Mouse (Mus musculus) T-helper 1 cell (primary cell): ENCODE results near the gene Padi3.

Source experiments
- in situ Hi-C: fragments of 300-600 bp; cut with MboI, MseI; formaldehyde crosslinking; loops from one replicate; pipeline ENCODE4 v1.15.1; 2025; ENCODE audit warnings: high pct_unique_total_duplicates

The Padi3 gene

DNA sequence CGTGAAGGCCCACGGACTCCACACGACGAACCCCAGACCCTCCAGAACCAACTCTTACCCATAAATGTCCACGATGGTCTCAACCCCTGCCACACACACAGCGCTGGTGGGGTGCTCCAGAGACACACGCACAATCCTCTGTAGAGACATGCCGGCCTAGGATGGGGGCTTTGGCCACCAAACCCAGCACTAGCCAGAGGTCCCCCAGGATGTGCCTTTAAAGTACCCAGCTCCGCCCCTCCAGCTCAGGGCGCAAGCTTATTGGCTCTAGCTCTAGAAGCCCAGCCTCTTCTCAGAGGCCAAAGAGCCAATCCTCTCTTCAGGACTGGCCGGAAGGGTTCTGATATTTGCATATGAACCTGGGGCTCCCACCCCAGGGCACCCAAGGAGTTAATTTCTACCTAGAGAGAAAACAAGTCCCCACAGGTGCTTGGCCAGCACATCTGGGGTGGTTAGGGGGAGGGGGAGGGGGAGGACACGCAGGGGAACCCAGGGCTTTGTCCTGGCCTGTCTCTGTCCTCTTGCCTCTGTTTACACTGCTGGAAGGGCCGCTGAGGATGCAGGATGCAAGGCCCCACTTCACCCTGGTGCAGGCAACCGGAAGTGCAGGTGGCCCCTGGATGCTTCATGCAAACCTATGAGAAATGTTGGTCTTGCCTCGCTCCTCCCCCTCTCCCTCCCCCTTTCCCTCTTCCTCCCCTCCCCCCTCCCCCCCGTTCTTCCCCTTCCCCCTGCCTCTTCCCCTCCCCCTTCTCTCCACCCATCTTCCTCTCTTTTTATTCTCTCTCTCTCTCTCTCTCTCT is at the start of gene Padi3:
Gene Padi3 (minus strand): TSS at position 191 of the 803 bp plus-strand sequence.
- in situ Hi-C loops: no loop called here

GRCm38 (mm10) chr4:140859291-140859690 is 48.8 kb upstream of the Padi3 start:
- in situ Hi-C loops: no loop called here

GRCm38 (mm10) chr4:140857813-140858212 is 47.4 kb upstream of the Padi3 start:
- in situ Hi-C loops: no loop called here

GRCm38 (mm10) chr4:140857041-140857440 is 46.6 kb upstream of the Padi3 start:
- in situ Hi-C loops: no loop called here

GRCm38 (mm10) chr4:140855151-140855550 is 44.7 kb upstream of the Padi3 start:
- in situ Hi-C loops: no loop called here

DNA sequence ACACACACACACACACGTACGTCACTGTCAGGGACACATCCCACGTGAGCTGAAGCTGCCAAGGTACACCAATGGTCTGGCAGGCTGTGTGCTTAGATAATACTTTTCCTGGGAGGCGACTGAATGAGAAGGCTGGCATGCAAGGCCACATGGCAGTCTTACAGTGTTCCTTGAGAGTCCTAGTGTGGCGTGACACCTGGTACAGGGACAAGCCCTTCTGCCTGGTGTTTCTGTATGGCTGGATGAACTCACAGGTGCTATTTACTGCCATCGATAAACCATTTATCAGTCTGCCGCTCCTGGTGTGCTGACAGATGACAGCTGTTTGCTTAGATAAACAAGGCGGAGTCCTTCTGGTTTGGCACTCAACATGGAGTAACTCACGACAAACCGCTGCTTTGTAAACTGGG is 44.0 kb upstream of the Padi3 start:
- in situ Hi-C loops: no loop called here

DNA sequence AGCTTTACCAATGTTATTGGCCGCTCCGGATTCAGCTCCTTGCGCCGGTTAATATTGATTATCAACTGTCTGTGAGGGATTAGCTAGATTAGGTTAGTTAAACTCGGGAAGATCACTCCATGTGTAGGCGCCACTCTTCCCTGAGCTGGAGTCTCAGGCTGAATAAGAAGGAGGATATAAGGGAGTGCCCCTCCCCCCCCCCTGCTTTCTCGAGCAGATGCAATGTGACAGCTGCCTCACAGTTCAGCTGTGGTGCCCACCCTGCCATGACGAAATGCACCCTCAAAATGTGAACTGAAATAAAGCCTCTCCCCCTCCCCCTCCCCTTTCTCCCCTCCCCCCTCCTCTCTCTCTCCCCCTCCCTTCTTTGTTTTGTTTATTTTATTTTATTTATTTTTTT is 43.2 kb upstream of the Padi3 start:
- in situ Hi-C loops: no loop called here

DNA sequence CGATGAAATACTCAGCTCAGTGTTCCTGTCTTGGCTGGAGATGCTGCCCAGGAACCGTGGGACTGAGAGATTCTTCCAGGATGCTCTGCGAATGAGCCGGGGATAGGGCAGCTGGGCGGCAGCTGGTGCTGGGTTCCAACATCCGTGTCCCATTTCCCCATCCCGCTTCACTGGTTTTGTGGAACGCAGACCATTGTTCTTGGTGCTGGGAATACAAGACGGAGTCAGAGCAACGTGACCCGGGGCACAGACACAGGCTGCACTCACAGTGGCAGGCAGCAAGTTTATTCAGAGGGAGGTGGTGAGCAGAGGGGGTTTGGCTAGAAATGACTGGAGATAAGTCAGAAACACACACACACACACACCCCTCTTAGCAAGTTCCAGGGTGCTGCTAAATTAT is 38.9 kb upstream of the Padi3 start:
- in situ Hi-C loops: loop anchor here (10.0 kb wide), 1 partner anchor 1385 kb away; the partner anchor contains the start of gene Kazn

DNA sequence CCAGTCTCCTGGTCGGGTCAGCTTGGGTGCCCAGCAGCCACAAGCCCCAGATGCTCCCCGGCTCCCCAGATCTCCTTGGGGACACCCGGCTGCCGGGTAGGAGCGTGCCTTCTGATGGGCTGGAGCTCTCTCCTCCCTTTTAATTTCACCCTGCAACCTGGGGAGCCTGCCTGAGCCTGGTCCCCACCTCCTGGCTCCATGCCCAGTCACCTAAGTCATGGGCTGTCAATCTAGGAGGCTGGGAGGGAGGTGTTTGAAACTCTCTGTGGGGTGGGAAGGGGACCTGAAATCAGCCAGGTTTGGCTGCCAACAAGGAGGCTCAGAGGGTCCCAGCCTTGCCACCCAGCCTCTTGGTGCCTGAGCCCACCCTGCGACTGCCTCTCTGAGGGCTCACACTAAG is 35.2 kb upstream of the Padi3 start, which contains the start of gene Padi1:
Gene Padi1 (minus strand): TSS at position 113 of the 400 bp plus-strand sequence.
- in situ Hi-C loops: loop anchor here (10.0 kb wide), 1 partner anchor 1389 kb away; the partner anchor contains the start of gene Kazn

DNA sequence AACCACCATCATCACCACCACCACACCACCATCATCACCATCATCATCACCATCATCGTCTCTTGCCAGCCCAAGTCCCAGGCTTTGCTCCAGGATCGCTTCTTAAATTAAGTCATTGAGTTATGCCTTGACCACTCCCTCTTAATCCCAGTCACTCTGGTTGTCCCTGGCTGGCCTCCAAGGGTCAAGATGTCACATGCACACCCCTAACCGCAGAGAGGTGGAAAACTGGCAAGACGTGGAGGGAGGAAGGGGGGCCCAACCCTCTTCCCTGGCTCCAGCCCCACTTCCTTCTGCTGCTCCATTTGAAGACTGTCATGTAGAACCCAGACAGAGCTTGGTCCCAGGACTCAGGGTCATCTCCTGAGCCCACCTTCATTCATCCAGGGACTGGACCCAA is 34.5 kb upstream of the Padi3 start:
- in situ Hi-C loops: loop anchor here (10.0 kb wide), 1 partner anchor 1390 kb away; the partner anchor contains the start of gene Kazn

DNA sequence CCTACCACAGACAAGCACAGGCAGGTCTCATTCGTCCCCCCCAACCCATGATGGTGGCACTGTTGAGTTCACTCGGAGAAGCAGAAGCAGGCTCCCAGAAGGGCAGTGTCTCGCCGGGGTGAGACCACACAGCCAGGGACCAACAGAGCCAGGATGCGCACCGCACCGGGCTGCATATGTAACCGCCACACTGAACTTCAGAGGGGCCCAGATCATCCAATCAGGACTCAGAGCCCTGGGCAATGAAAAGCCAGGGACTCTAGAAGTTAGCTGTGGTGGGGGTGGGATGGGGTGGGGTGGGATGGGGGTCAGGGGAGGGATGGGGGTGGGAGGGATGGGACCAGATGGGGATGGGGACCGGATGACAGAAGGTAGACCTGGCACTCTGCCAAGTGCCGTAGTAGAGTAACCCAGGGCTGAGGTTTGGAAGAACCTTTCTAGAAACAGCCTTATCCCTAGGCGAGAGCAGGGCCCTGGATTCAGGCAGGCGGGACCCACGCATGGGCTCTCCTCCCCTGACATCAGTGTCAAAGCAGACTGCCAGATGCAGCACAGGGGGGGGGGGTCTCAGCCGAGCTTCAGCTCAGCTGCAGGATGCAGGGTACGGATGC is 33.3 kb upstream of the Padi3 start:
- in situ Hi-C loops: loop anchor here (10.0 kb wide), 1 partner anchor 1391 kb away; the partner anchor contains the start of gene Kazn

DNA sequence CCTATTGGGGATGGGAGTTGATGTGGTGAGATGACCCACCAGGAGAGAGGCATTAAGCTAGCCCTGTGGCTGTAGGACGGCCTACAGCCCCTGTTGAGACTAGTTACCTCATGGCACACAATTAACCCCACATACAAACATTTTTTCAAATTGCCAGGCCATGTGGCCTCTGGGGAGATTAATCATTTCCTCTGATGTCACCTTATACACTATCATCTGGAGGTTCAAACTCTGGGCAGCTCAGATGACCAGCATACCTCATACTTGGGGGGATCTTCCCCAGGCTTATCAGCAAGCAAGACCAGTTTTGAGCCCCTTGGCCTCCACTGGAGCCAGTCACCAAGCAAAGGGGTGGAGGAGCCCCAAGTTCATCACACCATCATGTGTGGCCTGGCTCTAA is 32.5 kb upstream of the Padi3 start:
- in situ Hi-C loops: loop anchor here (10.0 kb wide), 1 partner anchor 1392 kb away; the partner anchor contains the start of gene Kazn

- in situ Hi-C loops: no loop called here
These were observed 27.4 kb upstream of the Padi3 start for GRCm38 (mm10) chr4:140837879-140838278.

DNA sequence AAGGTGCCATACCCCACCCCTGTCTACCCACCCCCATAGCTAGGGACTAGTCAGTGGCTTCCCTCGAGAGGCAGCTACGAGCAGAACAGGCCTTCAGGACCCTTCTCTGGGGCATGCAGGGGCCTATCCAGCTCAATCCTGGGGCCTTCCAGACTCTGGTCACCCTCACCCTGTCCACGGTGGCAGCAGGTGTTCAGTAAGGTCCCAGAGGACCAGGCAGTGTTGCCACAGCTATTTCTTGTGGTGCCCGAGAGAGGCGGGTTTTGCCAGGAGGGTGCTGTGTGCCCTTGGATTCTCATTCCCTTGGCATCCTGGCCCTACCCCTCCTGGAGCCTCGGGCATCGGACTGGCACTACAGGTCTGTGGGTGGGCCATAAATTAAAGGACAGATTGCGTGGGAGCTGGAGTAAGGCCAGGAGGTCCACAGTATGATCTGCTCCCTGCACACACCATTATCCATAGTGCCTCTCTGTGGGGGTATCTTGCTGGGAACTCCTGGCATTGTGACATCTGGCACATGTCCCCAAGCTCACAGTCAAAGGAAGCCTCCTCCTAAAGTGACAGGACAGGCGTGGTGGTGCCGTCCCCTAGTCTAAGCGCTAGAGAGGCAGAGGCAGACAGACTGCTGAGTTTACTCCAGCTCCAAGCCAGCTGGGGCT is 25.9 kb upstream of the Padi3 start:
- in situ Hi-C loops: no loop called here

DNA sequence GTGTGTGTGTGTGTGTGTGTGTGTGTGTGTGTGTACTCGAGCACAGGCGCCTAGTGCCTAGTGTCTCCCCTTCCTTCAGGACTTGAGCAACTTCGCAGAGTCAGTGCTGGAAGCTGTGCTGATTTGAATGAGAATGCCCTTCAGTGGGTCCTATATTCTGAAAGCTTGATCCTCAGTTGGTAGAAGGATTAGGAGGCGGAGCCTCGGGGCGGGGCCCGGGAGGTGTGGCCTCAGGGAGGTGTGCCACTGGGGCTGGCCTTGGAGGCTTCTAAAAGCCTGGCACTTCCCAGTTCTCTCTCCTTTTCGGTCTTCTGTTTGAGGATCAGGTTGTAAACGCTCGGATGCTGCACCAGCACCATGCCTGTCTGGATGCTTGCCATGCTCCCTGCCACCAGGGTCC is 25.2 kb upstream of the Padi3 start:
- in situ Hi-C loops: no loop called here

GRCm38 (mm10) chr4:140834327-140834934 is 24.0 kb upstream of the Padi3 start:
- in situ Hi-C loops: loop anchor here (5.0 kb wide), 1 partner anchor 63 kb away; no protein-coding TSS in a partner anchor

GRCm38 (mm10) chr4:140832821-140833220 is 22.4 kb upstream of the Padi3 start:
- in situ Hi-C loops: loop anchor here (5.0 kb wide), 1 partner anchor 64 kb away; no protein-coding TSS in a partner anchor

DNA sequence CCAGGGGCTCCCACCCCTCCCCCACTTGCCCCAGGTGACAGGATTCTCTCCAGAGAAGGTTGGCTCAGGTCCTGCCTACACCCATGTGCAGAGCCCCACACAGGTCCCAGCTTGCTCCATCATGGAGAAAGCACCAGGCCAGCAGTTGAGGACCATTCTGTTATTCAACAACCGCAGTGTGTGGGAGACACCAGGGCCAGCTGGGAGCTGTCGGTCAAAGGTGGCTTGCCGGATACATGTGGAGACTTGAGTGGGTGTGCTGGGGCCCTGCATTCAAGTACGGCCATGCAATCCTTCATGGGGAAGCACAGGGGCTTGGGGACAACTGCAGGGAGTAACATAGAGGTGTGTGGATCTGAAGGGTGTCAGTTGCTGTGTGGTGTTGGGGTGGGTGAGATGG is 21.4 kb upstream of the Padi3 start:
- in situ Hi-C loops: loop anchor here (5.0 kb wide), 1 partner anchor 65 kb away; no protein-coding TSS in a partner anchor

GRCm38 (mm10) chr4:140827237-140827636 is 16.8 kb upstream of the Padi3 start:
- in situ Hi-C loops: no loop called here

DNA sequence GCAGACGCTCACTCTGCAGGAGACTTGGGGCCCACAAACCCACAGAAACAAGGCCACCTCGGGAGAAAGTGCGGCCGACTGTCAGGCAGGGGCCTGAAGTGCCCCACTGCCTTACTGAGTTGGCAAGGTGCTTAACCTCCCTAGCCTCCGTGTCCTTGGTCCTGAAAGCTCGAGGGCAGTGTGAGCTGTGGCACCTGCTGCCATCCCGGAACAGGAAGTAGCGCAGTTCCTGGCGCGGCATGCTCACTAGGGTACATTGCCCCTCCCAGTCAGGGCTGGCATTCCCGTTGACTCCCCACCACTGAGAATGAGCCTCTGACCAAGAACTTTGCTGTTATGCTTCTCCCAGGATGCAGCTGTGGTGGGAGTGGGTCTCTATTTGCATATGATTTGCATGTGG is 15.5 kb upstream of the Padi3 start:
- in situ Hi-C loops: no loop called here

DNA sequence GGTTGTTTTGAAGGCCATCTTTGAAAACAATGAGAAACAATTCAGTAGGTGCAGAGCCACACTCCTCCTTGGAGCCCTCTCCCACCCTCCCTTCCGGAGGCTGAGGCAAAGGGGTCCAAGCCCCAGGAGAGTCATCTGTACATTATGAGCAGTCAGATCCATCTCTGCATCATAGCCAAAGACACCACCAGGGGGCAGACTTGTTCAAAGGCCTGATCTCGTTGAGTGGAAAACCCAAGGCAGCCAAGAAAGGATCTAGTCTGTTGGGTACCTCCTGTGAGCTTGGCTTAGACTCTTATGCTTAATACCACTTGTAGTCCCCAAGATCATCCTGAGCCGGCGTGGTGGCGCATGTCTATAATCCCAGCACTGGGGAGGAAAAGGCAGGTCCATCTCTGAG is 11.5 kb upstream of the Padi3 start:
- in situ Hi-C loops: no loop called here

DNA sequence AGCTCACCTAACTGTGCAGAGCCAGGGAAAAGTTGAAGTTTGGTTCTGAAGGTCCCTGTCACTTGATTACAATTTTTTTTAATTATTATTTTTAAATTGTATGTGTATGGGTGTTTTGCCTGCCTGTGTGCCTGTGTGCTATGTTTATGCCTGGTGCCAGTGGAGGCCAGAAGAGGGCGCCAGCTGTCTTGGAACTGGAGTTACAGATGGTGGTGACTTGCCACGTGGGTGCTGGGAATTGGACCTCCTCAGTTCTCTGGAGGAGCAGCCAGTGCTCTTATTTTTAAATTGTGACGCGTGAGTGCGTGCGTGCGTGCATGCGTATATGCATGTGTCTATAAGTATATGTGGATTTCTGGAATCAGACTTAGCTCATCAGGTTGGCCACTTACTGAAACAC is 7.0 kb upstream of the Padi3 start:
- in situ Hi-C loops: no loop called here
